Mouse (Mus musculus) cerebellum, adult 2 months (tissue): Measurements from ENCODE around the gene Tmem125.

ENCODE experiments used
- CTCF ChIP-seq: fragments of 200-500 bp; IDR thresholded peaks from 2 replicates; pipeline ENCODE4 v1.5.1; 2011; ENCODE audit warnings: low read depth, mild to moderate bottlenecking, control low read depth, low read length, moderate library complexity, borderline replicate concordance; ENCODE audit not compliant: insufficient read depth
- POLR2A ChIP-seq: fragments of 200-500 bp; IDR thresholded peaks from 2 replicates; pipeline ENCODE4 v1.6.1; 2011; ENCODE audit warnings: low read length, control low read depth, borderline replicate concordance; ENCODE audit not compliant: insufficient read depth

- TF ChIP-seq POLR2A (no peak), CTCF (no peak)
These were observed 34.8 kb downstream of the Tmem125 start for GRCm38 (mm10) chr4:118509050-118509449.
